Mouse (Mus musculus): ENCODE data around the gene Itk. TPM values are rescaled to one million over a fixed set of nuclear protein-coding genes. Genes with fewer than 3 reads are reported as not detected.

Gene Itk
- polyA plus RNA-seq, 1 experiment, result not detected

GRCm38 (mm10) chr11:46363864-46364263, 25.5 kb downstream of the Itk start:
- Histone ChIP-seq H3K4me3 (ENCODE audit: insufficient read depth, low read length) (no peak overlapping the region), H3K4me1 (ENCODE audit: control insufficient read depth, insufficient read depth, low read length) (no peaks in the 10 kb centered on the region), H3K27ac (ENCODE audit: insufficient read depth, low read depth, low read length) (no peak overlapping the region)
- TF ChIP-seq CTCF (IDR thresholded peaks at IDR 0.05; ENCODE audit: low read depth, low read length), result no peak
- TF ChIP-seq POLR2A (IDR thresholded peaks at IDR 0.05; ENCODE audit: borderline replicate concordance, low read depth, low read length), result no peak

- TF ChIP-seq CTCF (IDR thresholded peaks at IDR 0.05; ENCODE audit: low read depth, low read length) (no peak), POLR2A (IDR thresholded peaks at IDR 0.05; ENCODE audit: borderline replicate concordance, low read depth, low read length) (no peak)
- Histone ChIP-seq H3K4me1 (ENCODE audit: control insufficient read depth, insufficient read depth, low read length) (no peaks in the 10 kb centered on the region), H3K4me3 (ENCODE audit: insufficient read depth, low read length) (no peak overlapping the region), H3K27ac (ENCODE audit: insufficient read depth, low read depth, low read length) (no peak overlapping the region)
These were observed 27.0 kb downstream of the Itk start for GRCm38 (mm10) chr11:46362061-46363022.

- TF ChIP-seq POLR2A (IDR thresholded peaks at IDR 0.05; ENCODE audit: borderline replicate concordance, low read depth, low read length) (no peak), CTCF (IDR thresholded peaks at IDR 0.05; ENCODE audit: low read depth, low read length) (no peak)
- H3K4me1 ChIP-seq (ENCODE audit: control insufficient read depth, insufficient read depth, low read length), result no peaks in the 10 kb centered on the region
- no peak overlapping the region for H3K4me3 ChIP-seq (ENCODE audit: insufficient read depth, low read length)
- no peak overlapping the region for H3K27ac ChIP-seq (ENCODE audit: insufficient read depth, low read depth, low read length)
These were observed 28.2 kb downstream of the Itk start for GRCm38 (mm10) chr11:46360991-46361665.

- Histone ChIP-seq H3K4me1 (ENCODE audit: control insufficient read depth, insufficient read depth, low read length) (no peaks in the 10 kb centered on the region), H3K27ac (ENCODE audit: insufficient read depth, low read depth, low read length) (no peak overlapping the region), H3K4me3 (ENCODE audit: insufficient read depth, low read length) (no peak overlapping the region)
- TF ChIP-seq CTCF (IDR thresholded peaks at IDR 0.05; ENCODE audit: low read depth, low read length), result no peak
- TF ChIP-seq POLR2A (IDR thresholded peaks at IDR 0.05; ENCODE audit: borderline replicate concordance, low read depth, low read length), result no peak
These were observed 30.9 kb downstream of the Itk start for GRCm38 (mm10) chr11:46358369-46358768.

- no peak overlapping the region for H3K4me3 ChIP-seq (ENCODE audit: insufficient read depth, low read length)
- no peak for TF ChIP-seq POLR2A (IDR thresholded peaks at IDR 0.05; ENCODE audit: borderline replicate concordance, low read depth, low read length)
- TF ChIP-seq CTCF (IDR thresholded peaks at IDR 0.05; ENCODE audit: low read depth, low read length), result no peak
- H3K4me1 ChIP-seq (ENCODE audit: control insufficient read depth, insufficient read depth, low read length), result 0 out of 2 replicates have a peak, but pooled peaks cover 3% of the 10 kb centered on the region
- no peak overlapping the region for H3K27ac ChIP-seq (ENCODE audit: insufficient read depth, low read depth, low read length)
These were observed 39.5 kb downstream of the Itk start for GRCm38 (mm10) chr11:46349681-46350410.

GRCm38 (mm10) chr11:46348416-46348815, 40.9 kb downstream of the Itk start:
- TF ChIP-seq CTCF (IDR thresholded peaks at IDR 0.05; ENCODE audit: low read depth, low read length) (no peak), POLR2A (IDR thresholded peaks at IDR 0.05; ENCODE audit: borderline replicate concordance, low read depth, low read length) (no peak)
- Histone ChIP-seq H3K27ac (ENCODE audit: insufficient read depth, low read depth, low read length) (no peak overlapping the region), H3K4me1 (ENCODE audit: control insufficient read depth, insufficient read depth, low read length) (peaks cover 10% of the 10 kb centered on the region), H3K4me3 (ENCODE audit: insufficient read depth, low read length) (no peak overlapping the region)

GRCm38 (mm10) chr11:46347756-46348155, 41.6 kb downstream of the Itk start:
- no peak for TF ChIP-seq POLR2A (IDR thresholded peaks at IDR 0.05; ENCODE audit: borderline replicate concordance, low read depth, low read length)
- TF ChIP-seq CTCF (IDR thresholded peaks at IDR 0.05; ENCODE audit: low read depth, low read length), result no peak
- Histone ChIP-seq H3K4me1 (ENCODE audit: control insufficient read depth, insufficient read depth, low read length) (peaks cover 10% of the 10 kb centered on the region), H3K4me3 (ENCODE audit: insufficient read depth, low read length) (no peak overlapping the region), H3K27ac (ENCODE audit: insufficient read depth, low read depth, low read length) (no peak overlapping the region)

- TF ChIP-seq CTCF (IDR thresholded peaks at IDR 0.05; ENCODE audit: low read depth, low read length) (no peak), POLR2A (IDR thresholded peaks at IDR 0.05; ENCODE audit: borderline replicate concordance, low read depth, low read length) (no peak)
- H3K4me1 ChIP-seq (ENCODE audit: control insufficient read depth, insufficient read depth, low read length), result peaks cover 10% of the 10 kb centered on the region
- no peak overlapping the region for H3K27ac ChIP-seq (ENCODE audit: insufficient read depth, low read depth, low read length)
- no peak overlapping the region for H3K4me3 ChIP-seq (ENCODE audit: insufficient read depth, low read length)
These were observed 45.3 kb downstream of the Itk start for GRCm38 (mm10) chr11:46343886-46344546.

- Histone ChIP-seq H3K4me3 (ENCODE audit: insufficient read depth, low read length) (no peak overlapping the region), H3K27ac (ENCODE audit: insufficient read depth, low read depth, low read length) (no peak overlapping the region), H3K4me1 (ENCODE audit: control insufficient read depth, insufficient read depth, low read length) (peaks cover 11% of the 10 kb centered on the region)
- TF ChIP-seq CTCF (IDR thresholded peaks at IDR 0.05; ENCODE audit: low read depth, low read length), result no peak
These were observed 47.4 kb downstream of the Itk start for GRCm38 (mm10) chr11:46341960-46342359.

Measured in bone marrow macrophage, adult 2 months (primary cell).